Mouse (Mus musculus): Measurements from ENCODE around the gene Cep350.

Gene Cep350

DNA sequence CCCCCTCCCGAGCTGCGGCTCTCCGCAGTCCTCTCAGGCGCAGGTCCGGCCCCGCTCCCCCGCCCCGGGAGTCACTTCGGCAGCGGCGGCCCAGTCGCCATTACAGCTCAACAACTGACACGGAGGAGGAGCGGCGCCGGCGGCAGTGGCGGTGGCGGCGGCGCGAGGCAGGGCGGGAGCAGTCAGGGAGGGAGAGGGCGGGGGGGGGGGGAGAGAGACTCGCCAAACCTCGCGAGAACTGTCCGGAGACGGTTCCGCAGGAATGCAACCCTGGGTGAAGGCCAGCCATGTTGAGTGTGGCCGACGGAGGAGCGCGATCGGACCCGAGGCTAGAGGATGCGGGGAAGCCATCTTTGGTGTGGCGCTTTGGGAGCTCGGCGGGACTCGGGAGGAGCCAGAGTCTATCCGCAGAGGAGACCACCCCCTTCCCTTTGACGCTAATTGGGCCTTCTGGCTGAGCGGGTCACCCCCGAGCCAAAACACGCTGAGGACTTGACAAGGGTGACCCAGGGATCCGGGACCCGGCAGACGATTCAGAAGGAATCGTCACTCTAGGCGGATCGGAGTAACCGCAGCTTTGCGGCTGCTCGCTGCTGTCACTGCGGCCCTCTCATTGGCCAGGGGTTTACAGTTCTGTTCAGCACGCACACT is at the start of gene Cep350:
Gene Cep350 (minus strand): TSS at position 188 of the 651 bp plus-strand sequence.
- peak; percentile 92 to 98 for DNase-seq (ENCODE audit: low spot score in 2 of 2)

DNA sequence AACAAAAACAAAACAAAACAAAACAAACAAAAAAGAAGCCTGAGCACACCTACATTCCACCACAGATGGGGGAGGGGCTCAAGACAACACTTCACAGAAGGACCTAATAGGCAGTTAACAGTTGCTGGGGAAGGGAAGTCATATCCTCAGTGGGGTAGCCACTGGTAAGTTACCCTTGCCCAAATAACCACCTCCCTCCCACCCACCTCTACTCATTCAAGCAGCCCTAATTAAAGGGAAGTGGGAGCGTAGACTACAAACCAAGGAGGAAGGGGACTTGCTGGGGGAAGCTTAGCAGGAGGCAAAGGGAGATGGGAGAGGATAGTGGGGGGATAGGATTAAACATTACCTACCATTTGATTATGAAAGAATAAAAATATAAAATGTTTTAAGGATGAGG is 47.3 kb upstream of the Cep350 start:
- no peak for DNase-seq (ENCODE audit: low spot score in 2 of 2)

DNA sequence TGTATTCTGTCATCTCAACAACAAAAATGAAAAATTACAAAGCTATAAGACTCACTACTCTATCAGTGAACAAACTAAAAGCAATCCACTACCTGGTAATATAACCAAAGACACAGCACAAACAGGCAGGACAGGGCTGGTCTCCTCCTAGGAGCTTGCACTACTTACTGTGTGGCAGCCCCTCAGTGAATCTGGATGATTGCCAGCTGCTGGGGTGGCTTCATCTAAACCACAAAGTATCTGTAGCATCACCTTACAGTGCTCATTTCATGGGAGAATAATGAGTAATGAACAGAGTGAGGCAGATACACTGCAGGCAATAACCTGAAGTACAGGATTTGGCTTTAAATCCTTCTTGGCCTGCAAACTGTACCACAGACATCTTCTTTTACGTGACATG is 46.7 kb upstream of the Cep350 start:
- no peak for DNase-seq (ENCODE audit: low spot score in 2 of 2)

DNA sequence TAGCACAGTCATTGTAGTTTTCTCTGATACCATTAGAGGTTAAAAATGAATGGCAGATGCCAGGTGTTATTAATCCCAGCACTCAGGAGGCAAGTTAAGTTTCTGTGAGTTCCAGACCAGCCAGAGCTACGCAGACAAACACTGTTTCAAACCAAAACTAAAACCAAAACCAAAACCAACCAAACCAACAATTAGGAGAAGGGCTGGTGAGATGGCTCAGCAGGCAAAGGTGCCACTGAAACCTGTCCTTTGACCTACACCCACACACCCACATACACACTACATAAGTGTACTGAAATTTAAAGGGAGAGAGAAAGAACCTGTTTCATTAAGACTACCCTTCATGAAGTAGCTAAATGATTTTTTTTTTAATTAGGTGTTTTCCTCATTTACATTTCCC is 35.9 kb upstream of the Cep350 start:
- no peak for DNase-seq (ENCODE audit: low spot score in 2 of 2)

DNA sequence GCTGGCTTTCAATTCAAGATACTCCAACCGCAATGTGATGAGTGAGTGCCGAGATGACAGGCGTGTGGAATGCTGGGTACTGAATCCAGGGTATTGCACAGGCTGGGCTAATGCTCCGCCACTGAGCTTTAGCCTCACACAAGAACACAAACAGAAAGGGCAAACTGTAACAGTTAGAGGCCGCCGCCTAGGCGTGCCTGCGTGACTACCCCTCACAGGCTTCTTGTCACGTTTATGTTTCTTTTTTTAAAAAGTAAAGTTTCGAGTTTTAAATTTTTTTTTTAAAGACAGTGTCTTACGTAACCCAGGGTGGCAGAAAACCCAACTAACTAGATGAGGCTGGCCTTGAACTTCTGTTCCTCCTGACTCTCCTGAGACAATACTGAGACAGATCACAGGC is 32.9 kb upstream of the Cep350 start:
- no peak for DNase-seq (ENCODE audit: low spot score in 2 of 2)

DNA sequence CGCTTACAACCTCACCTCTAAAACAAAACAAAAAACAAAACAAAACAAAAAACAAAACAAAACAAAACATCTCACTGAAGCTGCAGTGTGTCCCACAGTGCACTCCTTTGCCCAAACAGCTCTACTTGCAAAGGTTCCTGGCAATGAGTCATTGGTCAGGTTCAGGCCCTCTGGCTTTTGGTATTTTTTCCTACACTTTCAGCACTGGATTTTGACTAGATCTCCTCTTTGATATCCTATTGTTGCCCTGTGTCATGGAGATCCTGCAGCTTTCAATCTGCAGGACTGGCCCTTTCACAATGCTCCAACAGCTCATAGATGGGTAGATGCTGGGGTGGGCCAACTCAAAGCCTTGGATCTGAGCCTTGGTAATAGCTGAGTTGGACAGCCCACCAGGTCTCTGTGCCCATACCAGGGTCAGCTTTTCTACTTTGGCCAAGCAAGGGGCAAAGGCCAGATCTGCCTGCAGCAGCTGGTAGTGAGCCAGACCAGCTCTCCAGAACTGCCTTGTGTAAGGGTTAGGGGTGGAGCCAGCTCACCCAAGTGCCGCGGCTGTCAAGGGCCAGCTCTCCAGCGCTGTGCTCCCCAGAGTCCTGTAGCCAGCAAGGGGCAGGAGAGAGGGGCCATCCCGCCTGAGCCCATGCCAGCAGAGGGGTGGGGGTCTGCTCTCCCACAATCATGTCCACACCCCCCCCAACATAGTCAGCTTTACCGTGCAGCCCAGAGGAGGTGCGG is 30.3 kb upstream of the Cep350 start:
- peak in 1 of 2 experiments; percentile 28 for DNase-seq (ENCODE audit: low spot score in 2 of 2)

DNA sequence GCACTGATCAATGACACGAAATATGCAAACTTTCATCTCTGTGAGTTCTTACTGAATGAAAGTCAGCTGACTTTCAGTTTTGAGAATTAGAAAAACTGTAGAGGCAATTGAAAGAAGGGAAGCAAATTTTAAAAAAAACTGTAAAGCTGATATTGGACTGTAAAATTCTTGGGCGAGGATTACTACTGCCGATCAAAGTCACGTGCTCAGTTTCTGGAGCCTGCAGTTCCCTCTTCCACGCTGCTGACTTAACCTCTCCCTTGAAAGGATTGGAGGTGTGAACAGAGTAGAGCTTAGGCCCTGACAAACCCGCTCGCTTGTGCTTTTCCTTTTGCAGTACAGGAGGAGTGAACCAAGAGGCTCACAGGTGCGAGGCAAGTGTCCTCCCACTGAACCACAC is 29.3 kb upstream of the Cep350 start:
- no peak for DNase-seq (ENCODE audit: low spot score in 2 of 2)

DNA sequence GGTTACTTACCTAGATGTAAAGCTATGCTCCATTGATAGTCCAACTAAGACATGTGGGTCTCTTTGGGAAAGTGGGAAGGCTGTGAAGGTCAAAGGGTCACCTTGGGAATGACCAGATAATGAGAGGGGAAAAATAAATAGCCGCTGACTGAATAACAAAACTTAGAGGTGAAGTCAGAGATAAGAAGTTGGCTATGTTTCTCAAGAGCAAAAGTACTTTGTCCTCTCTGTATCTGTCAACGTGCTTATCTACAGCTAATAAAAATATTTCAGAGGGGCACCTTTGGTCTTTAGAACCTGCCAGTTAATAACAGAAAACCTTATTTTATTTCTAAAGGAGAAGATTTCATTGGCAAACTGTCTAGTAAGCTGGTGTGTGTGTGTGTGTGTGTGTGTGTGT is 22.6 kb upstream of the Cep350 start:
- DNase-seq (ENCODE audit: low spot score in 2 of 2), result no peak

DNA sequence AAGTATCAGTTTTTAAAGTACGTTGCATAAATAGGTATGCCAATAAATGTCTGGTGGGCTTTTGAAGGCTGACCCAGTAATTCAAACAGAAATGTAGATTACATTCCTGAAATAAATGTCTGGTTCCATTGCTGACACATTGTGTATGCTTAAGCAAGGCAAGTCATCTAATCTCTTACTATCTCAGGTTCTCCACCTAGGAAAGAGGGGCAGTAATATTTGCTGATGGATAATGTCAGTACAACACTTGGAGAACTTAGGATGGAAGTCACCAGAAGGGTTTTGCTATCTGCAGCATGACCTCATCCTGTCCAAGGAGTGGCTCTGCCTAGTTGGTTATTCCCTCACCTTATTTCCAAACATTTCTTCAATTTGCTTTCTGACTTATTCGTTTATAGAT is 21.5 kb upstream of the Cep350 start:
- DNase-seq (ENCODE audit: low spot score in 2 of 2), result no peak

DNA sequence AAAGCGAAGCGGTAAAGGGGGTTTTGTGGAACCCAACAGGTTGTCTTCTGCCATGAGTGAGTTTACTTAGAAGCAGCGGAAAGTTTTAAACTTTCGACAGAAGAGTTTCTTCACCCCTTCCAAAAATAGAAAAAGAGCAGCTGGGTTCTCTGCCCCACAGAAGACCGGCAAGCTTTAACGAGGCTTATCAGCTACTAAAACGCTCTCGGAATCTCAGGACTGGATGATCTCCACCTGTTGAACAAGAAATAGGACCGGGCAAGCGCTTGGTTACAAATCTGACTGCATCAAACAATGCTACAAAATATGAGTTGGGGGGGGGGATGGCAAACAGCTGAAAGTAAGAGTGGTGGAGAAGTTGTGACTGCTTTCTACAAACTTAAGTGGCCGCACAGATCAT is 17.3 kb upstream of the Cep350 start:
- no peak for DNase-seq (ENCODE audit: low spot score in 2 of 2)

DNA sequence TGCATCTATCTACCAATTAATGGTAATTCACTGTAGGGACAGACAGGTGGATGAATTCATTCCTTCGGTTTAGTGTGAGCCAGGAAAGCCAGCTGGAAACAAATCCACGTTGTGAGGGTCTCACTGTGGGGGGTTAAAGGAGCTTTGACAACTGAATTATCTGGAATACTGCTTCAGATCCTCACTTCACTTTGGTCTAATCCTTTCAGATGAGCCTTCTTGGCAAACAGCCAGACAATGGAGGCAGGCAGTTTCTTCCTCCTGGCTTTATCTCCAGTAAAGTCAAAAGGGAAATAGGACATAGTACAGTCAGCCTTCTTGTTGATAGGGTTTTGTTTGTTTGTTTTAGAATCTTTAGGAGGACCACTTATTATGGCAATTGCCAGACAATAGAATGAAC is 16.3 kb upstream of the Cep350 start:
- no peak for DNase-seq (ENCODE audit: low spot score in 2 of 2)

DNA sequence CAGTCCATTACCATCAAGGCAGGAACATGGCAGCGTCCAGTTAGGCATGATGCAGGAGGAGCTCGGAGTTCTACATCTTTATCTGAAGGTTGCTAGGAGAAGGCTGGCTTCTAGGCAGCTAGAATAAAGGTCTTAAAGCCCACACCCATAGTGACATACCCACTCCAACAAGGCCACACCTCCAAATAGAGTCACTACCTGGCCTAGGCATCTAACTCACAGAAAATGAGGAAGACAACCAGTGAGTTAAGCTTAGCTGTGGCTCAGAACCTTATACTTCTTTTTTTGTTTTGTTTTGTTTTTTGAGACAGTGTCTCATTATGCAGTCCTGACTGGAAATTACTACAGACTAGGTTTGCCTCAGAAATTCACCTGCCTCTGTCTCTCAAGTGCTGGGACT is 14.6 kb upstream of the Cep350 start:
- DNase-seq (ENCODE audit: low spot score in 2 of 2), result no peak

DNA sequence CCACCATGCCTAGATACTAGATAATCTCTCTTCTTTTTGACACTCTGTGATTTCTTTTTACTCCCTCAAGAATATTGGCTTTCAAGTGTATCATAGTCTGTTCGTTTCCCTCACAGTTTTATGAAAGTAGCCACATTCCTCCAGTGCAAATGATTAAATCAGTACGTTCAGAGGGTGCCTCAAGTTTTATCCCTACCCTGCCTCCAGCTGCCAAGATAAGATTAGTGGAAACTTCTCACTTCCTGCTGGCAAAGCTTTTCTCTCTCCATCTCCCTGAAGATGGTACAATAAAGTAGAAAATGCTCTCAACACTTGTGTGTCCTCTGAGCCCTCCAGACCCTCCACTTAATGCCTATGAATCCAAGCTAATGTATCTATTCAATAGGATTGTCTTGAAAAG is 1.9 kb upstream of the Cep350 start:
- no peak for DNase-seq (ENCODE audit: low spot score in 2 of 2)

DNA sequence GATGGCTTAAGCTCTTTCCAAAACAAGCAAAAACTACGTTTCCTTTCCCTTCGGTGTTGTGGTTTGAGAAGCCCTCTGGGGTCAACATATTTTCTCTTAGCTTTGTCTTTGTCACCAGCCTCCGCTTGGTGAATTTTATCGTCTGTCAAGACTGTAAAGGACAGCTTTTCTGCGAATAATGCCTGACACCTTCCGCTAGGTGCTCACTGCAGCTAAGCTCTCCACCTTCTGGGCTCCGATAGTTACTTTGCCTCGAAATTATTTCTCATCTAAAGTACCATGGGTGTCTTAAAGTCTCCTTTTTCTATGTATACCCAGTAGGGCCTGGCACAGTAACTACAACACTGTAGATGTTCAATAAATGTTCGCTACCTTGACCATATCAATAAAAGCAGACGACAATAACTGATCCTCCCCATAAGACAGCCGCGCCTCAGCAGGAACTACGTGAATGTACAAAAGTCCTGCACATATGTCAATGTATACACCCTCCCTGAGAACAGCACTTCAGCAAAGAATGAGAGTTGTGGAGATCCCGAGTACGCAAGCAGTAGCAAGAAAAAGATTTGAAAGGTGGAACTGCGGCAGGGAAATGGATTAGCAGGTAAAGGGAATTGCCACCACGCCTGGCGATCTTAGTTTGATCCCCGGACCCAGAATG is 794 bp upstream of the Cep350 start:
- peak; percentile 2 to 19 for DNase-seq (ENCODE audit: low spot score in 2 of 2)

DNA sequence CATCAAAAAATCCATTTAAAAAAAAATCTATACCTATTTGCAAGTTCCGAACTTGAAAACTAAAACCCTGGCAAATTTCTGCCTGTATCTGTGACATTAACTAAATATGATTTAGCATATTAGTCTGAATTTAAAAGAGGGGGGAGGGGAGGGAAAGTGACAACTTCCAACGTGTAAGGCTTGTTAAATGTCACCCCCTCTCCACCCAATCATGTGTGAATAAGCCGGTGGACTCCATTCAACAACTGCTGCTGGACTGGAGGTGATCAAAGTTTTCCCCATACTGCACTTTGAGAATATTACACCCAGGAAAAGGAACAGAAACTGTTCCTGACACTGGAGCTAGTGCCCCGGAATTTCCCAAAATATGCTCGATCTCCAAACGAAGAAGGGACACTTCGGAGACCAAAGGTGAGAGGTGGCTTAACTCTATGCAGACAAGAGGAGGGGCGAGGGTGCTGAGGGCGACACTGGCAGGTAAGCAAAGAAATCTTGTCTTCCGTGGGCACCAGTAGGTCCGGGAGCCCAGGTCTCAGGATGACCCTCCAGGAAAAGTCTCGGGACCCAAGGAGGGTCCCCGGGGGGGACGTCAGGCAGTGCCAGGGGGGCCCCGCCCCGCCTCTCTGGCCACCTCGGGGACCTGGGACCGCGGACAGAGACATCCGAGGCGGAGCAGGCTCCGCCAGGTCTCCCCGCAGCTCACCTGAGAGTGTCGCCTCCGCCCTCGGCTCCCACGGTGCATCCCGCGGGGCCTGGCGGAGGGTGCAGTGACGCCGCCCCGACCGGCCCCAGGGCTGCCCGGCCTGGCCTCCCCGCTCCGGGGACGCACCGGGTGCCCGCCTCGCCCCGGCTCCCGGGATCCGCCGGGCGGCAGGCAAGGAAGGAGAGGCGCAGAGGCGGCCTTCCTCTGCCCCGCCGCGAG is 648 bp downstream of the Cep350 start:
- DNase-seq (ENCODE audit: low spot score in 2 of 2), result no peak

DNA sequence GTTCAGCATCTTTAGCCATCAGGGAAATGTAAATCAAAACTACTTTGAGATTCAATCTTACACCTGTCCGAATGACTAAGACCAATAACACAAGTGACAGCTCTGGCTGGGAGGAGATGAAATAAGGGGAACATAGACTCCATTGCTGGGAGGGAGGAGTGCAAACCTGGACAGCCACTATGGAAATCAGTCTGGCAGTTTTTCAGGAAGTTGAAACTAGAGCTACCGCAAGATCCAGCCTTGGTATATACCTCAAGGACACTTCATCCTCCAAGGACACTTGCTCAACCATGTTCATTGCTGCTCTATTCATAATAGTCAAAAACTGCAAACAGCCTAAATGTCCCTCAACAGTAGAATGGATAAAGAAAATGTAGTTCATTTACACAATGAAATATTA is 23.9 kb downstream of the Cep350 start:
- DNase-seq (ENCODE audit: low spot score in 2 of 2), result no peak

DNA sequence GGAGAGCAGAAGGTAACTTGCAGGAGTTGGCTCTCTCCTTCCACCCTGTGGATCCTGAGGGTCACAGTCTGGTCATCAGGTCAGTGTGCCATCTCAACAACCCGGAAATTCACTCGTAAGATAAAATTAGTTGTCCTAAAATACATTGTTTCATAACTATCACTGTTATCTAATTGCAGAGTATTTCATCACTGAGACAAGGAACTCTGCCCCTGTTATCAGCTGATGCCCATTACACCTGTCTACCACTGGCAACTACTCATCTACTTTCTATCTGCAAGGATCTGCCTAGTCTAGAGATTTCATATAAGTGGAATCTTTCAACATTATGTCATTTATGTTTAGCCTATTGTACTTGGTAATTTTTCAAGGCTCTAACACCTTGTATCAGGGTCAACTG is 28.7 kb downstream of the Cep350 start:
- no peak for DNase-seq (ENCODE audit: low spot score in 2 of 2)

DNA sequence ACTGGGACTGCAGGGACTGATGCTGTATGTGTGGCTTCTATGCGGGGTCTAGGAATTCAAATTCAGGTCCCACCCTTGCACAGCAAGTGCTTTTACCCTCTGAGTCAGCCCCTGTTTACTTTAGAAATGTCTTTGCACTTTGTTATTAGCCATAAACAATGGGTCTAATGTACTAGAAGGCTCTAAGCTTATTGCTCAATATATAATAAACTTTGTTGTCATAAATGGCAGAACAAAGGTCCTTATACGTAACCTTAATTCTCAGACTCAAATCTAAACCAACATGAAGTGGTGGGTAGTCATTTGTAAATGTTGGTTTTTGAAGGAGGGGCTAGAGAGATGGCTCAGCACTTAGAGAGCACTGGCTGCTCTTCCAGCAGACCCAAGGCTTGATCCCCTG is 35.6 kb downstream of the Cep350 start:
- no peak for DNase-seq (ENCODE audit: low spot score in 2 of 2)

DNA sequence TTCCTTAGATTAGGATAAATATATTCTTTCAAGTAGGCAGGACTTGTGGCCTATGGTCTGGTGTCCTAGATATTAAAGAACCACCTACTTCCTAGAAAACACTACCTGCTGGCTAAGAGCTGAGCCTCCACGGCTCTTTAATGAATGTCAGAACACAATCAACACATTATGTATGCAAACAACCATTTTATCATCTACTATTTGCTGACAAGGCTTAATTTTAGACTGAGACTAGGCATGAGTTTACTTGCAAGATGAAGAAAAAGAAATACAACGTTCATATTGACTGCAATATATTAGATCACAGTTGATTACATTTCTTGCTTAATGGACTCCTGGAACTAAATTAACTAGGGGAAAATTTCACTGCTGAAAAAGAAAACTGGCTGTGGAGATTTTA is 38.4 kb downstream of the Cep350 start:
- DNase-seq (ENCODE audit: low spot score in 2 of 2), result no peak

DNA sequence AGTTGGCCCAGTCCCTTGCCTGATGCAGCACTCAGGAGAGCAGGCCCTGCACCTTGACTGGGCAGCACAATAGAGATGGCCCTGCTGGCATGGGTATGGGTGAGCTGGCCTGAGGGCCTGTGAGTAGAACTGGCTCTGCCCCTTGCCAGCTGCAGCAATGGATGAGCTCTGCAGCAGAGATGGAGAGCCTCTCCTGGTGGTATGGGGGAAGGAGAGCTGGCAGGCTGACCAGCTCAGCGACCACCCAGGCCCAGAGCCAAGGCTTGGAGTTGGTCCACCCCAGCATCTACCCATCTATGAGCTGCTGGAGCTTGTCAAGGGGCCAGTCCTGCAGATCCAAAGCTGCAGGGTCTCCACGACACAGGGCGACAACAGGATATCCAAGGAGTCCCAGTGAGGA is 69.5 kb downstream of the Cep350 start:
- DNase-seq (ENCODE audit: low spot score in 2 of 2), result no peak

DNA sequence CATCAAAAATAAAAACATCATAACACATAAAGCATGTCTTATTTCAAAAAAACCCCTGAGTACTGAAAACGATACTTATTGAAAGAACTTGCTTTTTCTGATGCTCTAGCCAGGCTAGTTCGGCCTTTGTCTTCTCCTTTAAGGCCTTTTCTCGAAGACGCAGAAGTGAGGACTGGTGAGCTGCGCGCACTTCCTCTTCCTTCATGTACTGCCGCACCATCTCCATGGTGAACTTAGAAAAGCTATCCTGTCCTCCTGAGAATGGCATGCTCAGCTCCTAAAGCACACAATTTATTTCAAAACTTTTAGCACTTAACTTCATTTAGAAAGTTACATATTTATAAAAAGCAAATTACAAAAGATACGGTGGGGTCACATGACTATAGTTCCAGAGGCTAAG is 71.7 kb downstream of the Cep350 start:
- no peak for DNase-seq (ENCODE audit: low spot score in 2 of 2)

DNA sequence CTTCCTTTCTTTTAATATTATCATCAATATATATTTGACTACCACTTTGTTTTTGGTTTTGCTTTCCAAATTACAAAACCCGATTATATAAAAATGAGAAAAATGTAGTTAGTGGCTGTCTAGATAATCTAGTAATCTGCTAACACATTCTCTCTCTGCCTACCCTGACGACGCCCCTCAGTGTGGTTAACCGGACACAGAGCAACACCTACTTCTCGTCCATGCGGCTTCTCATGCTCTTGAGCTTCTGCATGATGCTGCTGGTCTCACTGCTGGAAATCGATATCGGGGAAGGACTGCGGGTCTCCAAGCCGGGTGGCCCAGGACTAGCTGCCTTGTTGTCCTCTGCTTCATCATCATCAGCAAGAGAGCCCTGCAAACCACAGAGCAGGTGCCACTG is 78.7 kb downstream of the Cep350 start:
- DNase-seq (ENCODE audit: low spot score in 2 of 2), result no peak

Measured in urinary bladder, postnatal 36 days (tissue).